Mouse (Mus musculus): ENCODE data around the gene Sorcs3. TPM values are rescaled to one million over a fixed set of nuclear protein-coding genes. Genes with fewer than 3 reads are reported as not detected.

The Sorcs3 gene
- polyA plus RNA-seq, 3 experiments from 2014 or later, result 0.16 TPM; not detected in 2

- no peak for ATAC-seq
These were observed 318.8 kb downstream of the Sorcs3 start for GRCm38 (mm10) chr19:48524527-48525214.

DNA sequence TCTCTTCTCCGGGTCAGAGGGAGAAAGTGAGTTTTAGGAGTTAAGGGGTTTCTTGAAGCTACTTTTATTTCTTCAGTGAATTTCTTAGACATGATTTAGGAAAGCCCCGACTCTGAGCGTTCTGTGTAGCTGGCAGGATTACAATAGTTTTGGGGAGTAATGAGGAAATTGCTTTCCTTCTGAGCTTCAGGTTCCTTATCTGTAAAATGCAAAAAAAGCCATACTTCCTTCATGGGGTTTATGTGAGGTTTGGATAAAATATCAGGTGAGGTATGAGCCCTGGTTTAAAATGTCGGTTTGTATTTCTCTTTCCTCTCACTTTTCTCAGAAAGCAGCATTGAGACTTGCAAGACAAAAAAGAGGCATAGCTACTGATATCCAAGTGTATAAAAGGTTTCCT lies 327.8 kb downstream of the Sorcs3 start:
- ATAC-seq, result no peak

- no peak for ATAC-seq
These were observed 338.5 kb downstream of the Sorcs3 start for GRCm38 (mm10) chr19:48544294-48544693.

GRCm38 (mm10) chr19:48545421-48546132 lies 339.8 kb downstream of the Sorcs3 start:
- no peak for ATAC-seq

DNA sequence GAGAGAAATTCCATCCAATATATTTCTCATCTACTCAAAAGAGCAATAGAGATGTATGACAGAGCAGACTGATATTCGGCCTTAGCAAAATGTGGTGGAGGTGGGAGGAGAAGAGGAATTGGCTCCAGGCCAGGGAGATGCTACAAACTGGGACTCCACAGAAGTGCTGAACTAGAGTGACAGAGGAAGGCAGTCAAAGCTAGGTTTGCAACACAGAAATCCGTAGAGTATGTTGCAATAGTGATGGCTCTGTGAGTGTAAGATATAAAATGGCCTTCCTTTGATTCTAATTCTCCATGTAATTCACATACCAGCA lies 340.3 kb downstream of the Sorcs3 start:
- ATAC-seq, result no peak

DNA sequence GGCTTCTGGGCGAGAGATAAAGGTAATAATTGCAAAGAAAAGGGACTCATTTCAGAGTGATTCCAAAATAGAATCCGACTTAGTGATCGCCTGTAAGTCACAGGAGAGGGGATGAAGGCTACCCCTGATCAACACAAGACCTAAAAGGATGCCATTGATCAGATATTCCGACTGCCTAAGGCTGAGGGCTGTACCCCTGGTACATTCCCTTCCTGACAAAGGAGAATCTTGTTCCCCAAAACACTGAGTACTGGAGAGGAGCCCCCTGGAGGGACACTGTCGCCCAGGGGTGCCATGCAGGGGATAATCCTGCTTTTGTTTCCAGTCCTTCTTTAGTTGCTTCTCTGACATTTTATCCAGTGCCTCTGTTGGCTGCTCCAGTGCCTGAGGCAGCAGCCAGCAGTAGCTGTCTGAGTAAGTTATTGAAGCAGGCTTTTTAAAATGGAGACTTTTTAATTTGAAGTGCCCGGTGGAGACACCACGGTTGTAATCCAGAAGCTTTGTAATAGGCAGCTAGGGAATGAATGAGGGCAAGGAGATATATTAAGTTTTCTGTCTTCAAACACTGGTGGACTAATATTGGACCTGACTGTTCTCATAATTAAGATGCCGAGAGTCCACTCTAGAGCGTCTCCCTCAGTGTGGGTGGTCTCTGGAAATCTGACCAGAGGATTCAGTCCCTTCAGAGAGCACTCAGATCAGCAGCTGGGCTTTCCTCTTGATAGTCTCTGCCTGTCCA lies 342.5 kb downstream of the Sorcs3 start:
- ATAC-seq, result no peak

GRCm38 (mm10) chr19:48559432-48559831 lies 353.6 kb downstream of the Sorcs3 start:
- no peak for ATAC-seq

DNA sequence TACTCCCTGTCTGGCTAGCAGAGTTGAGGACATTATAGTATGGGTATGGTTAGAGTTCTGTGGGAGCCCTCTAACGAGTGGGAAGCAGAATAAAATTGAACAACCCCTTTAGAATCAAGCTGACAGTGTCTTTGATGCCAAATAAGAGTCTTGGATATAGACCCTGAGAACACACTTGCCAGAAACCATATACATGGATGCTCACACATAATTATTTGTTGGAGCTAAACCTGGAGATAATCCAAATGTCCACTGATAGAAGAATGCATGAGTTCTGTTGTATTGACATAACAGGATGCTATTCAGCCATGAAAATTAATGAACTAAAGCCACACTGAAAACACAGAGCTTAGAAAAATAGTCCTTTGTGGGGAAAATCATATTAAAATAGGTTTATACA lies 369.9 kb downstream of the Sorcs3 start:
- ATAC-seq, result no peak

- ATAC-seq, result no peak
These were observed 371.3 kb downstream of the Sorcs3 start for GRCm38 (mm10) chr19:48577169-48577568.

GRCm38 (mm10) chr19:48584938-48585560 lies 379.2 kb downstream of the Sorcs3 start:
- ATAC-seq, result no peak

- no peak for ATAC-seq
These were observed 411.1 kb downstream of the Sorcs3 start for GRCm38 (mm10) chr19:48616951-48617350.

DNA sequence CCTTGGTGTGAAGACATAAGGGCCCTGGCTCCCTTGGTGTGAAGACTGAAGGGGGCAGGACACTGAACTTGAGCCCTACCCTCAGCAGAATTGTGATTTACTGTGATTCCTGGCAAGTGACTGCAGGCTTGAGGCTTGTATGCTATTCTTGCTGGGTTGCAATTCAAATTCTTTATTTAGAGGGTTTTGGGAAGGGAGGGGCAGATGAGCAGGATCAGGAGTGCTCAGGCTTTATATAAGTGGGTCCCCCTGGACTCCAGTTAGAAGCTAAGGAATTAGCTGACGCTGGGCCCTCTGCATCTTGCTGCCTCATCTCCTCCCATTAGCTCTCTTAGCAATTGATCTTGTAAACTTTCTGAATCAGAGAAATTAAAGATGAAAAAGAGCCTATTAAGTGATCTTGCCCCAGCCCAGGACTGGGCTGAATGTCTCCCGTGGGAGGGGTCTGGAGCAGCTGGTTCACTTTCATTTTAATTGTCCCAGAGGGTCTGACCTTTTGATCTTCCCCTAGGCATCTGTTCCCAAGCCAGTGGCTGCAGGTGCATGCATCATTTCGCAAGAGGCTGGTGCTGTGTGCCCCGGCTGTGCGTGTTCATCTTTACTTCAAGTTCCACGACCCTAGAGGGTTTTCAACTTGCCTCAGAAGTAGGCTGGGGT lies 425.0 kb downstream of the Sorcs3 start:
- no peak for ATAC-seq

GRCm38 (mm10) chr19:48642566-48642965 lies 436.7 kb downstream of the Sorcs3 start:
- ATAC-seq, result no peak

DNA sequence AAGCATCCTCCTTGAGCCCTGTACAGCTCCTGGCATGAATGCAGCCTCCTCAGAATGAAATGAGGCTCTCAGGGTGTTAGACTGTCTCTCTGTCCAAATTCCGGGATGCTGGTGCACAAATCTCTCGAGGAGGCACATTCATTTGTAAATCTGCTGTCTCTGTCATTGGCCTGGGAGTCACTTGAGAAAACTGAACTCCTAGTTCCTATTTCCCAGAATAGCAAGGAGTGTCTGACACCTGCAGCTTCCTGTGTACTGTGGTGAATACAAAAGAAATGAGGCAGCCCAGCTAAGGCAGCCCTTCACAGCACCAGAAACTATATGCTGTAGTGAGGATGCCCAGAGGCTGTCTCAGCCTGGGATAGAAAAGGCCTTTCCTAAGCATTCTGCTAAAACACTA lies 444.1 kb downstream of the Sorcs3 start:
- no peak for ATAC-seq

- no peak for ATAC-seq
These were observed 445.8 kb downstream of the Sorcs3 start for GRCm38 (mm10) chr19:48651617-48652016.

DNA sequence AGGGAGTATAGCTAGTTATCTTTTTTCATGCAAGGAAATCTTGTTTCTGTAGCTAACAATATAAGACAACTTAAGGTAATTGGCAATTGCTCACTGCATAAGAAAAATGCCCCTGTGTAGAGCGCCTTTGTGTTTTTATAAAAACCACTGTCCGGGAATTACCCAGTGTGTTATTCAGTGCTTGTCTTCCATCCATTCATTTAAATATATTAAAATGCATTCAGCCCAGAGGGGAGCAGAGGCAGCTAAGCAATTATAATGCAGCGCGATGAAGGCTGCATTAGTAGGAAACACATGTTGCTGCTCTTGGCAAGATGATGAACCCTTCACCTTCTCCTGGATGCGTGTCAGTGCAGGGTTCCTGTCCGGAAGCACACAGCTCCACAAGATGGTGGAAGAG lies 454.4 kb downstream of the Sorcs3 start:
- ATAC-seq, result no peak

GRCm38 (mm10) chr19:48679896-48680295 lies 474.1 kb downstream of the Sorcs3 start:
- no peak for ATAC-seq

DNA sequence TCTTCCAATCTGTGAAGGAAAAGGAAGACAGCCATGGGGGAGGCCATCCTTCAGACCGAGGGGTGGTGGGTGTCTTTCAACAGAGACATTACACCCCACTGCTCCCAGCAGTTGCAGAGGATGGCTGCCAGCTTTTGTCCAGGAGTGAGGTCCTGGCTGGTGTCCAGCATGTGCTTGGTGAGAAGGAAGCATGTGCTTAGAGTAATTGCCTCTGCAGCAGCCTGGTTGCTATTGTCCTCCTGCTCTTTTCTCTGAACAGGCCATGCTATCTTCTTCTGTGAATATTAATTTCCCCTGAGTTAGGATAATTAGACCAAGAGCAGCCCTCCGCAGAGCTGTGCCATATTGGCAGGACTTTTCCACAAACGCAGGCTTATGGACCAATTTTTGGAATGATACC lies 476.7 kb downstream of the Sorcs3 start:
- no peak for ATAC-seq

DNA sequence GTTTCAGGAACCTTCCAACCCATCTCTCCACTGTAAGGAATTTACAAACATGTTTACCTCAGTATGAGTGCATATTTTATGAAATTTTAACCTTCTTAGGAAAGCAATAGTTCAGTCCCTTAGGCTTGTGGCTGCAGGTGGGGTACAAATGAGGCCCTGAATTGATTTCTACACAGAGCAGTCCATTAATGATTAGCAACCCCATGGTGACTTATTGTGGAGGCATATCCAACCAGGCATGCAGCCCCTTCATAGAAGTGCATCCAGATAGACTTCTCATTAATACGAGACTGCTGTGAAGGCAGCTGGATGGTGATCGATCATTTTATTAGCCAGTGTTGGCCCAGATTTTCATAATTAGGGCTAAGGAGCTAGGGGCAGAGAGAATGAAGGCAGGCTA lies 480.5 kb downstream of the Sorcs3 start:
- no peak for ATAC-seq

DNA sequence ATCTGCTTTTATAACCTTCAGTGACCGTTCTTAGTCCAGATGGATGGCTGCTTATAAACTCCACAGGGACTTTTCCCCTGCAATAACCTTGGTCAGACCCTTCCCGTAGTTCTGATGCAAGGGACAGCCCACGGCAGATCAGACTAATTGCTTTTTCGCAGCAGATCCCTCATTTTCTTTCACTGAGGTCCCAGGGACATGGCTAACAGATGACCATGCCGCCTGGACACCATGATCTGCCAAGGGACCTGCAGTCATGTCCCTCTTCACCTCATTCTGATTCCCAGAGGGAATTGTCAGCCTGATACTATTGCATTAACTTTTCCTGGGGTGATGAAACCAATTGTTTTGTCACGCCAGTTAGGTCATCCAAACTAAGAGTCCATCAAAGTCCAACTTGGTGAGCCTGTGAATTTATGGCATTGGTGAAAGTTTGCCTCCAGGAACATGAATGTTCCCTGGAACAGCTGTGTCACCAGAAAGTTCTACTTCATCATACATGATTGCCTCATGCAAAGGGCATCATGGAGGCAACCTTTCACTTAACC lies 494.4 kb downstream of the Sorcs3 start:
- no peak for ATAC-seq

DNA sequence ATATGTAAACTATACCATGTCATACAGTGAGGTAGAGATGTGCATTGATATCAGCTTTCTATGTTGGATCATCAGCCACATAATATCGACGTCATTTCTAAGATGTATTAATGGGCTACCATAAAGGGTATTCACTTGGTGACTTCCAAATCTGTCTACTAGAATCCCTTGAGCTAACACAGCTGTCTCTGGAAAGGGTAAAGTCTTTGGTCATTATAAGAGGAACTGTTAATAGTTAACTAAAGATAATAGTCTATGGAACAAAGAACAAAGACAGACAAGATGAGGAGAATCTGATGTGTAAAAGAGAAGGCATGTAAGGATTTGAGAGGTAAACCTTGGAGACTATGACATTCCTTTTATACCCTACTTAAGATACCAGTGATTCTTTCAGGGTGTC lies 497.9 kb downstream of the Sorcs3 start:
- no peak for ATAC-seq

GRCm38 (mm10) chr19:48706267-48706923 lies 500.6 kb downstream of the Sorcs3 start:
- ATAC-seq, result no peak
